ENCODE assay signal across 8 mouse cellular contexts in genomic region chr7:66689294-66689619, GRCm38 (mm10). TPM values are rescaled to one million over a fixed set of nuclear protein-coding genes. Genes with fewer than 3 reads are reported as not detected.
DNase-seq lines count a peak whose midpoint lies in the region; ATAC-seq and TF ChIP-seq lines count a peak whose summit lies in the region.

Gene Asb7 (minus strand): TSS chr7:66689596.

- peak within 1 kb of the TSS; percentile 79 for H3K9ac ChIP-seq in kidney, postnatal 0 days (ENCODE audit: low read depth, low read length)
- H3K9ac ChIP-seq in hindbrain, embryonic 14.5 days: peak within 1 kb of the TSS; percentile 78

- peak; percentile 28; the same call in 1 of the 2 replicates for TF ChIP-seq POLR2A in bone marrow, adult 2 months (IDR thresholded peaks at IDR 0.05; ENCODE audit: borderline replicate concordance, control insufficient read depth, low read depth, low read length)

- peak within 1 kb of the TSS; percentile 80 for H3K4me2 ChIP-seq in kidney, postnatal 0 days (ENCODE audit: low read length)
- H3K4me2 ChIP-seq in hindbrain, embryonic 14.5 days (replicated peaks): peak within 1 kb of the TSS; percentile 96

- peaks cover 7% of the 10 kb centered on the region; the same call in 1 of the 2 replicates for H3K79me2 ChIP-seq in macrophage (ENCODE audit: inconsistent target)

- H3K27me3 ChIP-seq in kidney, postnatal 0 days (ENCODE audit: insufficient read depth, low read length): no peaks in the 10 kb centered on the region
- H3K27me3 ChIP-seq in hindbrain, embryonic 14.5 days (ENCODE audit: control insufficient read depth, insufficient read depth, low read length): no peaks in the 10 kb centered on the region

- H3K36me3 ChIP-seq in kidney, postnatal 0 days (ENCODE audit: insufficient read depth, low read length): no peaks in the 10 kb centered on the region
- H3K36me3 ChIP-seq in hindbrain, embryonic 14.5 days (replicated peaks; ENCODE audit: control insufficient read depth, insufficient read depth): peaks cover 18% of the 10 kb centered on the region
- H3K36me3 ChIP-seq in macrophage (ENCODE audit: inconsistent target): no peaks in the 10 kb centered on the region; the same call in 1 of the 2 replicates

- 1% methylated on average over 13 of the region's 18 CpGs for WGBS in kidney, postnatal 0 days
- under 1% methylated on average over 18 of the region's 18 CpGs for WGBS in bone marrow, adult 2 months
- under 1% methylated on average over 12 of the region's 18 CpGs for WGBS in hindbrain, embryonic 14.5 days
- WGBS in macrophage (ENCODE audit: missing documents): 2% methylated on average over 17 of the region's 18 CpGs

- peaks cover 10% of the 10 kb centered on the region; the same call in 1 of the 2 replicates for H3K4me1 ChIP-seq in kidney, postnatal 0 days (replicated peaks; ENCODE audit: insufficient read depth, low read length)
- no peaks in the 10 kb centered on the region; the same call in 1 of the 2 replicates for H3K4me1 ChIP-seq in bone marrow, adult 2 months (ENCODE audit: control insufficient read depth, insufficient read depth, low read length)
- H3K4me1 ChIP-seq in hindbrain, embryonic 14.5 days (replicated peaks; ENCODE audit: control insufficient read depth, insufficient read depth, low read length): peaks cover 13% of the 10 kb centered on the region

- TF ChIP-seq CTCF in kidney, postnatal 0 days (IDR thresholded peaks at IDR 0.05; ENCODE audit: low read depth): no peak
- no peak for TF ChIP-seq CTCF in bone marrow, adult 2 months (IDR thresholded peaks at IDR 0.05; ENCODE audit: control insufficient read depth, insufficient read depth, low read length)

- H3K4me3 ChIP-seq in kidney, postnatal 0 days (replicated peaks; ENCODE audit: low read depth, low read length): peak within 1 kb of the TSS; percentile 70
- H3K4me3 ChIP-seq in bone marrow, adult 2 months (replicated peaks; ENCODE audit: control insufficient read depth, low read depth, low read length): peak within 1 kb of the TSS; percentile 95
- H3K4me3 ChIP-seq in hindbrain, embryonic 14.5 days (replicated peaks; ENCODE audit: low read length): peak within 1 kb of the TSS; percentile 73
- H3K4me3 ChIP-seq in macrophage (ENCODE audit: inconsistent target): peak within 1 kb of the TSS; percentile 79

- no peak for DNase-seq in kidney, postnatal 0 days (ENCODE audit: low spot score)
- DNase-seq in kidney, postnatal 10 days: no peak
- no peak for DNase-seq in hindbrain, embryonic 14.5 days (ENCODE audit: low spot score)

- ATAC-seq in kidney, postnatal 0 days (replicated peaks; ENCODE audit: low FRiP score, low read depth): no peak
- no peak for ATAC-seq in hindbrain, embryonic 14.5 days (ENCODE audit: low FRiP score)
- ATAC-seq in cerebellum, adult (ENCODE audit: insufficient number of reproducible peaks, low FRiP score, low TSS enrichment): no peak
- no peak for ATAC-seq in megakaryocyte progenitor cell, adult 5-6 weeks (replicated peaks; ENCODE audit: poor library complexity)
- no peak; the same call in 1 of the 2 replicates for ATAC-seq in megakaryocyte-erythroid progenitor cell, adult 5-6 weeks (replicated peaks; ENCODE audit: low FRiP score, low TSS enrichment, poor library complexity, severe bottlenecking)

- no peaks in the 10 kb centered on the region for H3K9me3 ChIP-seq in kidney, postnatal 0 days (replicated peaks; ENCODE audit: low read length)
- H3K9me3 ChIP-seq in hindbrain, embryonic 14.5 days (ENCODE audit: control insufficient read depth, low read length): no peaks in the 10 kb centered on the region

- peak within 1 kb of the TSS; percentile 87 for H3K27ac ChIP-seq in kidney, postnatal 0 days
- peak within 1 kb of the TSS; percentile 79 for H3K27ac ChIP-seq in bone marrow, adult 2 months (ENCODE audit: control insufficient read depth, insufficient read depth, low read depth, low read length, poor library complexity)
- peak within 1 kb of the TSS; percentile 89 for H3K27ac ChIP-seq in hindbrain, embryonic 14.5 days
- H3K27ac ChIP-seq in macrophage: peak within 1 kb of the TSS; percentile 27

RNA-seq across cellular contexts. Expression of gene Asb7, which starts in this region (rescaled TPM):
- polyA plus RNA-seq in kidney, postnatal 0 days (2015; fragmentation: Nextera tagmentation; extraction: Ambion mirVana): 12.9 and 14.3 TPM in 2 replicates
- 7.6 and 9.9 TPM in 2 replicates for polyA plus RNA-seq in bone marrow, adult 2 months (2011; ENCODE audit: insufficient read depth, insufficient read length, low replicate concordance, missing spikeins)
- polyA plus RNA-seq in hindbrain, embryonic 14.5 days (2014; fragmentation: Nextera tagmentation; extraction: Ambion mirVana): 15.2 and 15.8 TPM in 2 replicates
- total RNA-seq in macrophage (2018; cell fraction: chromatin; rRNA removed): 10 to 100 TPM in 20 of 26 experiments, 1 to 10 TPM in 6; 1.7 to 51.9 (median 21.3) TPM
- 10 to 100 TPM in 17 of 26 experiments, 1 to 10 TPM in 9; 5.0 to 14.2 (median 11.0) TPM for total RNA-seq in macrophage (2018; cell fraction: cytosol; rRNA removed)
- total RNA-seq in macrophage (2018; cell fraction: nucleus; rRNA removed): 10 to 100 TPM in 24 of 26 experiments, 1 to 10 TPM in 2; 6.6 to 31.2 (median 20.0) TPM
- polyA plus RNA-seq in macrophage (2018): 6.4 to 7.8 TPM (median 6.8 TPM) in 3 replicates
- 11.5 and 16.6 TPM in 2 replicates for total RNA-seq in megakaryocyte progenitor cell, adult 5-6 weeks (2015)
- 8.7 and 8.9 TPM in 2 replicates for total RNA-seq in megakaryocyte progenitor cell, adult 5-6 weeks (2017)
- 8.6 and 12.6 TPM in 2 replicates for total RNA-seq in megakaryocyte-erythroid progenitor cell, adult 5-6 weeks (2014; fragmentation: Nextera tagmentation)
- total RNA-seq in megakaryocyte-erythroid progenitor cell, adult 5-6 weeks (2017): 8.4 and 9.2 TPM in 2 replicates

Comparison
In these comparisons a context has a peak if more than half of its experiments do, and no peak if none do; other contexts are left out.
1. H3K27ac ChIP-seq: peak in every context shown above with its lines; median percentile 89 in hindbrain, embryonic 14.5 days; 87 in kidney, postnatal 0 days; 79 in bone marrow, adult 2 months; 27 in macrophage.